Mouse (Mus musculus): ENCODE results near the gene Lce1a2. TPM values are rescaled to one million over a fixed set of nuclear protein-coding genes. Genes with fewer than 3 reads are reported as not detected.

Lce1a2 gene
- polyA plus RNA-seq, 1 experiment from 2014 or later: not detected

DNA sequence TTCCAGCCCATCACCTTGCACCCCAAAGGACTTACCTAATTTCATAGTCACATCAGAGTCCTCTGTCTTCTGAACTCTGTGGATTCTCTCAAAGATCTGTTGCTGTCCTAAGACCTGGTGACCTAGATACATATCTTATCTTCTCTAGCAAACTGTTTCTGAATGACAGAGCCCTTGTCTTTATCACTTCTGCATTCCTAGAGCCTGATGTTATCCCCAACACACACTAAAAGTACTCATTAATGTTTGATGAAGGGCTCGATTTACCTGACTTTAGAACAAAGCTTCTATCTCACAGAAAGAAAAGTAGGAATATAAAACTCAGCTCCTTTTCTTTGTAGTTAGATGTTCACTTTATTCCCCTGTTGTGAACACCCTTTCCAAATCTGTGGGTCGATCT is 48.6 kb downstream of the Lce1a2 start, which contains the start of gene Lce6a:
Gene Lce6a (minus strand): TSS at position 101 of the 400 bp plus-strand sequence.
- Histone ChIP-seq H3K4me3 (replicated peaks) (no peak within 1 kb of the TSS), H3K36me3 (no peaks in the 10 kb centered on the region), H3K27ac (no peak within 1 kb of the TSS), H3K27me3 (replicated peaks) (no peaks in the 10 kb centered on the region), H3K9me3 (no peaks in the 10 kb centered on the region), H3K4me2 (replicated peaks) (no peak within 1 kb of the TSS), H3K4me1 (replicated peaks) (no peaks in the 10 kb centered on the region), H3K9ac (no peak within 1 kb of the TSS)
- 58% methylated on average over 2 of the region's 2 CpGs for WGBS
- no peak for ATAC-seq

Other genes starting within 250 kb of the Lce1a2 start
- gene Gm9774, start 240.9 kb downstream of the Lce1a2 start, polyA plus RNA-seq (2015; fragmentation: Nextera tagmentation; extraction: Ambion mirVana): 7.7 and 9.0 TPM in 2 replicates
- gene Sprr2k, start 237.7 kb downstream of the Lce1a2 start, polyA plus RNA-seq (2015; fragmentation: Nextera tagmentation; extraction: Ambion mirVana): not detected in 2 replicates
- gene Sprr1b, start 231.5 kb downstream of the Lce1a2 start, polyA plus RNA-seq (2015; fragmentation: Nextera tagmentation; extraction: Ambion mirVana): 0.18 TPM in 1 of 2 replicates, not detected in the other
- not detected in 2 replicates for gene Sprr3, start 211.6 kb downstream of the Lce1a2 start, polyA plus RNA-seq (2015; fragmentation: Nextera tagmentation; extraction: Ambion mirVana)
- gene Sprr1a, start 184.4 kb downstream of the Lce1a2 start, polyA plus RNA-seq (2015; fragmentation: Nextera tagmentation; extraction: Ambion mirVana): 1.1 and 1.2 TPM in 2 replicates
- not detected in 2 replicates for gene Sprr4, start 169.8 kb downstream of the Lce1a2 start, polyA plus RNA-seq (2015; fragmentation: Nextera tagmentation; extraction: Ambion mirVana)
- gene 2310046K23Rik, start 135.8 kb downstream of the Lce1a2 start, polyA plus RNA-seq (2015; fragmentation: Nextera tagmentation; extraction: Ambion mirVana): not detected in 2 replicates
- 0.09 TPM in 1 of 2 replicates, not detected in the other for gene Ivl, start 96.6 kb downstream of the Lce1a2 start, polyA plus RNA-seq (2015; fragmentation: Nextera tagmentation; extraction: Ambion mirVana)
- gene Smcp, start 81.3 kb downstream of the Lce1a2 start, polyA plus RNA-seq (2015; fragmentation: Nextera tagmentation; extraction: Ambion mirVana): 3.4 and 5.3 TPM in 2 replicates
- not detected in 2 replicates for gene 2210017I01Rik, start 62.8 kb downstream of the Lce1a2 start, polyA plus RNA-seq (2015; fragmentation: Nextera tagmentation; extraction: Ambion mirVana)
- gene Lce6a, start 48.7 kb downstream of the Lce1a2 start, polyA plus RNA-seq (2015; fragmentation: Nextera tagmentation; extraction: Ambion mirVana): not detected in 2 replicates
- not detected in 2 replicates for gene Lce1a1, start 22.0 kb downstream of the Lce1a2 start, polyA plus RNA-seq (2015; fragmentation: Nextera tagmentation; extraction: Ambion mirVana)
- gene Lce1b, start 13.4 kb downstream of the Lce1a2 start, polyA plus RNA-seq (2015; fragmentation: Nextera tagmentation; extraction: Ambion mirVana): not detected in 2 replicates
- not detected in 2 replicates for gene Lce1c, start 8.9 kb upstream of the Lce1a2 start, polyA plus RNA-seq (2015; fragmentation: Nextera tagmentation; extraction: Ambion mirVana)
- not detected in 2 replicates for gene Lce1d, start 16.9 kb upstream of the Lce1a2 start, polyA plus RNA-seq (2015; fragmentation: Nextera tagmentation; extraction: Ambion mirVana)
- not detected in 2 replicates for gene Lce1e, start 38.8 kb upstream of the Lce1a2 start, polyA plus RNA-seq (2015; fragmentation: Nextera tagmentation; extraction: Ambion mirVana)
- gene Lce1f, start 50.0 kb upstream of the Lce1a2 start, polyA plus RNA-seq (2015; fragmentation: Nextera tagmentation; extraction: Ambion mirVana): not detected in 2 replicates
- gene Gm38119, start 68.8 kb upstream of the Lce1a2 start, polyA plus RNA-seq (2015; fragmentation: Nextera tagmentation; extraction: Ambion mirVana): not detected in 2 replicates
- not detected in 2 replicates for gene Lce1g, start 82.0 kb upstream of the Lce1a2 start, polyA plus RNA-seq (2015; fragmentation: Nextera tagmentation; extraction: Ambion mirVana)
- not detected in 2 replicates for gene Lce1h, start 94.8 kb upstream of the Lce1a2 start, polyA plus RNA-seq (2015; fragmentation: Nextera tagmentation; extraction: Ambion mirVana)
- gene Lce1i, start 108.6 kb upstream of the Lce1a2 start, polyA plus RNA-seq (2015; fragmentation: Nextera tagmentation; extraction: Ambion mirVana): not detected in 2 replicates
- gene Lce1j, start 120.2 kb upstream of the Lce1a2 start, polyA plus RNA-seq (2015; fragmentation: Nextera tagmentation; extraction: Ambion mirVana): not detected in 2 replicates
- not detected in 2 replicates for gene Lce1k, start 137.6 kb upstream of the Lce1a2 start, polyA plus RNA-seq (2015; fragmentation: Nextera tagmentation; extraction: Ambion mirVana)
- gene Kprp, start 156.9 kb upstream of the Lce1a2 start, polyA plus RNA-seq (2015; fragmentation: Nextera tagmentation; extraction: Ambion mirVana): not detected in 2 replicates
- gene Lce1l, start 181.0 kb upstream of the Lce1a2 start, polyA plus RNA-seq (2015; fragmentation: Nextera tagmentation; extraction: Ambion mirVana): not detected in 2 replicates
- not detected in 2 replicates for gene 2310050C09Rik, start 199.9 kb upstream of the Lce1a2 start, polyA plus RNA-seq (2015; fragmentation: Nextera tagmentation; extraction: Ambion mirVana)